Mouse (Mus musculus): ENCODE measurements around the gene Fam98a.

The Fam98a gene

DNA sequence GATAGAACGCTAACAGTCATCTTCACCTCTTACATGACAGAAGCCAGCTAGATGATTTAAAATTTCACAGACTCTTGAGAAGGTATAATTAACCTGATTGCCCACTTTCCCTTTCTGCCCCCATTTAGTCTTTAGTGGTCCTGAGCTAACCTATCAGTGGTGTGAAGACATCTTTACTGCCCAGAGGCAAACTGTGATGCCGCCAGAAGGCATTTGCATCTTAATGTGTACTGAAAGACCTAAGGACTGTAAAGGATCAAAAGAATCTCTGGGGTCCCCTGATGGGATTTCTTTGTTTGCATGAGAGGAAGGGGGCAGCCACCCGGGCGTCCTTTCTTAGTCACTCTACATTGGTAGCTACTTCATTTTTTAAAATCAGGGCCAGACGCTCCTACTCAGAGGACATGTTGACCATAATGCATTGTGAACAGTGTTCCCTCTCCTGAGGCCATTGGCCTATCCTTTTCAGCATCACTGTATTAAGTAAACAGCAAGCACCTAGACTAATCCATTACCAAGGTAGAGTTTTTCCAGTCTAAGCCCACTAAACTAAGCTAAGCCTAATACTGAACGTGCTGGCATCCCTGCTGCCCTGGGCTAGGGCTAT, 30.4 kb downstream of the Fam98a start:
- DNase-seq (ENCODE audit: low spot score in 2 of 2) = no peak

DNA sequence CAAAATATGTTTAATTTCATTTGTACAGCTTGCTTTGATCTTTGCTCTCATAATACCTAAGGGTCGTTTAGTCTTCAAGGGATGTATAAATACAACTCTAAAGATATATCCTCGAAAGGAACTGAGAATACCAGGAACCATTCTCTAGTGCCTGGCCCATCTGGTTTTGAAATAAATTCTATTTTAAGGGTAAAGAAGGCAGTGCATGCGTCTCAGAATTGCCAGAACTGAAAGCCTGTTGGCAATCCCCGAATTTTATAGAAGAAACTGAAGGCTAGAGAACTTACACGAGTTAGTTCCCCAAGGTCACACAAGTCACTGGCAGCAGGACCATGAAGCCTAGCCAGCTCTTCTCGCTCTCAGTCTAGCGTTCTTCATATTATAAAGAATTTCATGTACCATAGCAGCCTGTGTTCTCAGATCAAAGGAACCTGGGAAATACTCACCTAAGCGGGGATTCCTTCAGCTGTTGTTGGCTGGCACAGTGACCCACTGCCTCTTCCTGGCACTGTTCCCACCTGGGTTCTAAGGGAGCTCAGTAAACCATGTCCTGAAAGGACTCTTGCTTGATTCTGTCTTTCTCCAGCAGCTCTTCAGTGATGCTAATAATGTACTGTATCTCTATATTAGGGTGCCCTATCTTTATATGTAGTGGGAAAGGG, 32.4 kb downstream of the Fam98a start:
- DNase-seq (ENCODE audit: low spot score in 2 of 2) = no peak

DNA sequence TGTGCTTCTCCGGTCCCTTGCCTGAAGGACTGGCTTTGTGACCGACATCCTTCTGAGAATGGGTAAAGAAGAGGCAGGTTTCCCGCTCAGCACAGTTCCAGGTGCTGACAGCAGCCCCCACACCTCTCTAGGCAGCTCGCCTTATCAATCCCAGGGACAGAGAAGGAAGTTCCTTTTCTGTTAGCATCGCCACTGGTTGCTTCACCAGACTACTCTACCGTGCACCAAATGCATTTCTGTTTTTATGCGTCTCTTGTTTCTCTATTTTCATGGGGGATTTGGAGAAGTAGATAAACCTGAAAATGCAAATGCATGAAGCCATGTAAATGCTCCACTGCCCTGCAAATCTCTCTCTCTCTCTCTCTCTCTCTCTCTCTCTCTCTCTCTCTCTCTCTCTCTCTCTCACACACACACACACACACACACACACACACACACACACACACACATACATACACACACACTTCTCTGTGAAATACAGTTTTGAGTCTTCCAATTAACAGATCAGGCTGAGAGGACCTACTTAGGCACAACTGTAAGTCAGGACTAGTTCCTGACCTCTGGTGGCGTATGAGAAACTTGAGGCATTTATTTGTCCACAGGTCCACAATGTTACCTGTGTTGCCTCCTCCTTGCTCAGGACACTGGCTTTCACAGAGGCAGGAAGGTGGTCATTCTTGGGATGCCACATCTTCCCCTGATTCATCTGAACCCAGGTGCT, 33.4 kb downstream of the Fam98a start:
- DNase-seq (ENCODE audit: low spot score in 2 of 2) = peak in 1 of 2 experiments; percentile 54

DNA sequence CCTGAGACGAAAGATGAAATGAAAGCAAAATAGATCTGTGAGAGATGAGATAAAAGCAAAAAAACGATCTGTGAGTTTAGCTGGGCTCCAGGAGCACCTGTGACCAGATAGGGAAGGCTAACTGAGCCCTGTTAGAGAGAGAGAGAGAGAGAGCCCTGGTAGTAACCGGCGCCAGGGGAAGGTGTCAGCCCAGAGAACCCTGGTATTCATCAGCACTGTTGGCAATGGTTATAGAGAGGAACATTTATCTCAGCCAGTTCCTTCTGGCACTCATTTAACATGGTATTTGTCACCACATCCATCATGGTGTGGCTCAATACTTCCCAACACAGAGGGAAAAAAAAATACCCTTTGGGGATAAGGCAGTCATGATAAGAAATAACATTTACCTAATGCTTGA, 35.2 kb downstream of the Fam98a start:
- DNase-seq (ENCODE audit: low spot score in 2 of 2) = no peak

DNA sequence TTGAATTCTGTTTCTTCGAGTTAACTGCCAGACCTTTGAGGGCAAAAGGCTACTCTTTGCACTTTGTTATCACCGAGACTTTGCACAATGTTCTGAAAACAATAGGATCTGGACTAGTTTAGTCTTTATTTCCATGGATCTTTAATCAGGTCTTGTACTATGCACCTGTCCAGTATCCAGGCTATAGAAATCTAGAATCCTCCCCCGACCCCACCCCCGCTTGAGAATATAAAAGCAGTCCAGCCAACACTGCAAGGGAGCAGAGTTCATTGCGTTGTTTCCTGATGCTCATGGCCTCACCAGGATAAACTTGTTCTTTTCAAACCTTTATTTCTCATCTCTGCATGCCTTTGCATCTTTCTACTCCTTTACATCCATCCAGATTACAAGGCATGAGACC, 42.5 kb downstream of the Fam98a start:
- no peak for DNase-seq (ENCODE audit: low spot score in 2 of 2)

DNA sequence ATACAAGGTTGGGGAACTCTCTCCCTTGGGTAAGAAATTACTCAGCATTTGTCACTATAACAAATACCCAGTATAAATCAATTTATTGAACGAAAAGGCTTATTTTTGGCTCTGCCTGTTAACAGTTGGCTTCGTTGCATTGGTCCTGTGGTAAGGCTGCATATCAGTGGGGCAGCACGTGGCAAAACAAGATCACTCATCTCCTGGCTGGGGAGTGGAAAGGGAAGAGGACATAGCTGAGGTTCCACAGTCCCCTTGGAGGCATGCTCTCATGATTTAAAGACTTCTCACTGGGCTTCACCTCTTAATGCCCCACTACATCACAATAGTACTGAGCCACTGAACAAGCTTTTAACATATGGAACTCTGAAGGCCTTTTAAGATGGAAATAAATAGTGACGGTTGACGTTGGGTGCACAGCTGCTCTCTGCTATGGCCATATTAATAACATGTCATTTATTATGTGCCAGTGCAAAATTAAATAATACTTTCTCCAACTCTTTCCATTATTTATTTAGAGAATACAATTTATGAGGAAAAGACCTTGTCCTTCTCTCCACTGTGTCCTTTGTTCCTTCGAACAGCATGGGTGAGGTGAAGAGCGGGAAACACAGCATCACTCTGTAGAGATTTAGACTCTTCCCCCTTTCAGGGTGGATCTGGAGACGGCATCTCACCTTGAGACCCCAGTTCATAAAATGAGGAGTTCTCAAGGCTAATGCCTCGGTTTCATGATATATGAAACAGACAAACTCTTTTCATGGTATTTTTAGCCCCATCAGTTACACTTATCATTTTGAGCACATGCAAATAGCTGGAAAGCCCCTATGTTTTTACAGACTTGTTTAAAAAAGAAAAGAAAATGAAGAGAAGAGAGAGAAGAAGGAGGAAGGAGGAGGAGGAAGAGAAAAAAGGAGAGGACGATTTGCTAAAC, 44.8 kb downstream of the Fam98a start:
- DNase-seq (ENCODE audit: low spot score in 2 of 2) = no peak

DNA sequence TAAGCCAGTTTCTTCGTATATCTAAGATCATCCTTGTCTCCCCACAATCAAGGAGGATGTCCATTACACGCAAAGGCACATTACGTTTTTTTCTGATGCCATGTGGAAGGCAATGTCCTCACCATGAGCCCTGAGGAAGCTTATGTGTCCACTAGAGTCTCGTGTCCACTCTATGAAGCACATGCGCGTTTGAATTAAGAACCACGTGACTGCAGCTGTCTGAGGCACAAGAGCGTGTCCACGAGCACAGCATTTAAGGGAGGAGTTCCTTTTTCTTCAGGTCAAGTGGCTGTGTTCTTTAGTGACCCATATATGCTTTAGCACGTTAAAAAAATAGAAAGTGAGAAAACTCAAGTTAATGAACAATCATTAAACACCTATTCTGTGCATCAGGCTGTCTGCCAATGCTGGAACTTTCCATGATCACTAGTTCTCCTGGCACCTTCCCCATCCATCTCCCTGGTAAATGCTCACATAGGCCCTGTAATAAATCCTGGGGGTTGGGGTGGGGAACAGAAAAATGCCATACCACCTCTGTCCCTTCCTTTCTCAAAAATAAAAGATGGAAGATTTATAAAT, 45.6 kb downstream of the Fam98a start:
- DNase-seq (ENCODE audit: low spot score in 2 of 2) = no peak

DNA sequence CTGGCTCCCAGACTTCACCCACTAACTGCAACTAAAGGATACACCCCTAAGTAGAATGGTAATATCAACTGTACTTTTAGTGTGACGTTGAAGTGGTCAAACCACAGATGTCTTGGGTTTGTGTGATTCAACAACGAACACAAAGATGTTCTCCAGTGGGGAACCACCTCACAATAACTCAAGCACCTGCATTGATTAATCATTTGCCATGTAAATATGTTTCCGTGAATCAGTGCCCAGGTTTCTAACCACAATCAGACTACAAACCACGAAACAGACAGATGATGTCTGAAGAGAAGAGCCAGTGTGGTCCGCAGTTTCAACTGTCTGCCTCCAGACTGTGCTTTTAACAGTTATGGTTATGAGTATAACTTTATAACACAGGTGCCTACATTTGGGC, 46.7 kb downstream of the Fam98a start:
- DNase-seq (ENCODE audit: low spot score in 2 of 2) = peak in 1 of 2 experiments; percentile 47

DNA sequence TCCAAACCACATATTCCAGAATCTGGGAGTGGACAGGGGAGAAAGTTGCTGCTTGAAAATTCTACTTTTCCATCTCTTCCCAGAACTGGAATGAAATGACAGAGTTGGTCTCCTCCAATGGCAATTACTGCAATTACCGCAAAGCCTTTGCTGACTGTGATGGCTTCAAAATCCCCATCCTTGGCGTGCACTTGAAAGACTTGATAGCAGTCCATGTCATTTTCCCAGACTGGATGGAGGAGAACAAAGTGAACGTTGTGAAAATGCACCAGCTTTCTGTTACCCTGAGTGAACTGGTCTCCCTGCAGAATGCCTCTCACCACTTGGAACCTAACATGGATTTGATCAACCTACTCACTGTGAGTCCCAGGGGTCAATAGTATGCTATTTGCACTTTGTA, 48.7 kb downstream of the Fam98a start:
- DNase-seq (ENCODE audit: low spot score in 2 of 2) = no peak

DNA sequence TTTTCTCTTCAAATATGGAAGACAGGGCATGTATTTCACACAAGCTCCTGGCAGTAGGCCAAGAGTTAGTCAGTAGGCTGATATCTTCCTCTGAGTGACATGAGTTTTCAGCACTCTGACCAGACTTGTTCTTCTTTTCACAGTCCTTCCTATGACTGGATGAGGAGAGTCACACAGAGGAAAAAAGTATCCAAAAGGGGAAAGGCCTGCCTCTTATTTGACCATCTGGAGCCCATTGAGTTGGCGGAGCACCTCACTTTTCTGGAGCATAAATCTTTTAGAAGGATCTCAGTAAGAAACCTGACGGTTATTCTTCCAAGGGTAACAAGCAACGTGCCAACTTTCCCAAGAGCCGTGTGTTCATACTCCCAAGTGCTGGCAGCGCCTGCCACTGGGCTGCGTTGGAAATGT, 53.5 kb downstream of the Fam98a start:
- DNase-seq (ENCODE audit: low spot score in 2 of 2) = no peak

DNA sequence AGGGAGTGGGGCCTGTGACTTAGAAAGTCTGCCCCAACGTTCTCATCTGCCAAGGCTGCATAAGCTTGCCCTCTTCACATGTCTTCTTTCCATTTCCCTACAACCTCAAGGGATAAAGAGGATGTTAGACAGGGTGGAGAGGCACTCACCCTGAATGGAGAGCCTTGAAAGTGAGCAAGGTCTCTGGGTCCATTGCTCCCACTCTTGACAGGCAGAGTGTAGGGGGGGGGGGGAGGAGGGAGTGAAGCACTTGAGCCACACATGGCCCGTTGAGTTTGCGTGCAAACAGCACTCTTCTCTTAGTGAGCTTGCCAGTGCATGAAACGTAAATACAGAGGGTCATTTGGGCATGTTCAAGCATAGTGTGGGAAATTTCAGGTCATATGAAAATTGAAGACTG, 56.5 kb downstream of the Fam98a start:
- no peak for DNase-seq (ENCODE audit: low spot score in 2 of 2)

All from natural killer cell, adult 2 months (primary cell).